Mouse (Mus musculus) stomach, embryonic 15.5 days (tissue): ENCODE results near the gene Eftud2. TPM values are rescaled to one million over a fixed set of nuclear protein-coding genes. Genes with fewer than 3 reads are reported as not detected.

Source experiments
- ATAC-seq: fragments of 200-750 bp; cut with Nextera tagmentation; 2 replicates; pipeline ENCODE4 v1.8.0; 2017; ENCODE audit warnings: low read depth, moderate number of reproducible peaks, moderate TSS enrichment; ENCODE audit not compliant: insufficient read depth, low FRiP score
- H3K27ac ChIP-seq: fragments of 300-500 bp; sonication (generic); 2 replicates; pipeline ENCODE4 v1.5.1; 2015; ENCODE audit warnings: mild to moderate bottlenecking, inconsistent platforms
- H3K27me3 ChIP-seq: fragments of 300-500 bp; sonication (generic); replicated peaks from 2 replicates; pipeline ENCODE4 v1.6.1; 2015; ENCODE audit warnings: inconsistent platforms
- H3K36me3 ChIP-seq: fragments of 300-500 bp; sonication (generic); 2 replicates; pipeline ENCODE4 v1.6.1; 2015; ENCODE audit warnings: inconsistent platforms
- H3K4me1 ChIP-seq: fragments of 300-500 bp; sonication (generic); 2 replicates; pipeline ENCODE4 v1.6.1; 2015; ENCODE audit warnings: inconsistent platforms
- H3K4me2 ChIP-seq: fragments of 300-500 bp; sonication (generic); 2 replicates; pipeline ENCODE4 v1.6.1; 2015; ENCODE audit warnings: mild to moderate bottlenecking, inconsistent platforms
- H3K4me3 ChIP-seq: fragments of 300-500 bp; sonication (generic); replicated peaks from 2 replicates; pipeline ENCODE4 v1.5.1; 2015; ENCODE audit warnings: inconsistent platforms
- H3K9ac ChIP-seq: fragments of 300-500 bp; sonication (generic); 2 replicates; pipeline ENCODE4 v1.6.1; 2015; ENCODE audit warnings: inconsistent platforms
- H3K9me3 ChIP-seq: fragments of 300-500 bp; sonication (generic); 2 replicates; pipeline ENCODE4 v1.6.1; 2016; ENCODE audit warnings: inconsistent platforms
- WGBS: fragments of 180-500 bp; shearing (Covaris S2); methylation state at CpG from one replicate; pipeline ENCODE4 v1.1.7; 2015; 5-methylcytosine and 5-hydroxymethylcytosine counted together
- polyA plus RNA-seq: library from polyadenylated mRNA; unstranded; fragments of >200 nt; fragmentation: Nextera tagmentation; extraction: Ambion mirVana; gene quantifications from 2 replicates; pipeline ENCODE4 v1.2.1, GENCODE M21; 2015

Eftud2 gene
- polyA plus RNA-seq, 1 experiment from 2014 or later = 155 TPM

DNA sequence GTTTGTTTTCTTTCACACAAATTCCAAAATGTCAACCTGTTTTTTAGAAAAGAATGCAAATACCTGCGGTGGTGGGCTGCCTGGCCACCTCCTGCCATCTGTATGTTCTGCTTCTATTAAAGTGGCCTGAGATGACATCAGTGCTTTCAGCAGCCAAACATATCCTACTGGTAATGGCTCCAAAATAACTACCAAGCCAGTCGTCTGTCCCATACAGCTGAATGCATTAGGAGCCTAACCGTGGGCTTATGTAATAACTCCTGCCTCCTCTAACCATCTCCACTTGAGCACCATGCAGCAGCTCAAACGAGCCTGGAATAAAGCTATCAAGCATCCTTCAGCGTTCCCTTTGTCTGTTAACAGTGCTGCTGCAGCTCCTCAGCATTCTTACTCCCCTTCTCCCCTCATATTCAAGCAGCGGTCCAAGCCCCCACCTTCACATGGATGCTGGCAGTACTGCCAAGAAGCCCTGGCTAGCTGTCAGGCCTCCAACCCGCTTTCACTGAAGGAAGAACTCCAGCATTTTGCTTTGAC lies 5.9 kb downstream of the Eftud2 start:
- Histone ChIP-seq H3K9me3 (no peaks in the 10 kb centered on the region), H3K4me2 (no peak overlapping the region), H3K27me3 (no peaks in the 10 kb centered on the region), H3K9ac (no peak overlapping the region), H3K36me3 (peaks cover 19% of the 10 kb centered on the region), H3K4me1 (0 out of 2 replicates have a peak, but pooled peaks cover 8% of the 10 kb centered on the region), H3K27ac (no peak overlapping the region), H3K4me3 (no peak overlapping the region)
- no peak for ATAC-seq
- 90% methylated on average over 7 of the region's 7 CpGs for WGBS

DNA sequence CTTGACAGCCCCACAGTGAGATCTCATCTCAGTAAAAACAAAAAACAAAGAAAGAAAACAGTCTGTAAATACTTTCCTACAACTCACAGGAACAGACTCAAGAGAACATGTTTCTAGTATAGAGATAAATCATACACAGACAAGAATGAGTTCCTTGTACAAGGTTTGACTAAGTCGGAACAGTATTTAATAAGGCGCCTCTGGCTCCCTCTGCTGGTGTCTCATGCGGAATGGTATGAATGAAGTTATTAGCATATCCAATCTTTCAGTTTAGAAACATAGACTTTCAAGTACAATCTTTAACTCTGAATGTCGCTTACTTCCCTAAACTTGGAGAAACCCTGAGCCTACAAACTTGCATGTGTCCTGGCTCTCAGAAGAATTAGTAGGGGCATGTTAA lies 16.5 kb downstream of the Eftud2 start:
- Histone ChIP-seq H3K27me3 (no peaks in the 10 kb centered on the region), H3K4me1 (no peaks in the 10 kb centered on the region), H3K27ac (no peak overlapping the region), H3K4me3 (no peak overlapping the region), H3K36me3 (peaks cover 39% of the 10 kb centered on the region), H3K9me3 (no peaks in the 10 kb centered on the region), H3K4me2 (no peak overlapping the region), H3K9ac (no peak overlapping the region)
- 26% methylated on average over 4 of the region's 4 CpGs for WGBS
- no peak for ATAC-seq

DNA sequence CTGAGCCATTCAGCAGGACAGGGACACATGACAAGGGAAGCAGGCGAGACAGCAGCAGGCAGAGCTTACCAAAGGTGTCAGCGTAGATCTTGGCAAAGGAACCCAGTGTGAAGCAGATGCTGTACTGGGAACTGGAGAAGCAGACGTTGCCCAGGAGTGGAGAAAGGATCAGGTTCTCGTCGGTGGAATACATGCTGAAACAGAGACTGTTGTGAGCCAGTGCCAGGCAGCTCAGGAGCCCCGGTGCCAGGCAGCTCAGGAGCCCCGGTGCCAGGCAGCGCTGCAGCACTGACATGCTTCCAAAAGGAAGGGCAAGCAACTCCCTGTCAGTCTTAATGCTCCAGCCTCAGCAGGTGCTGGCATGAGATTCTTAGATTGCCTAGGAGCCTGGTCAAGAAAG lies 20.9 kb downstream of the Eftud2 start:
- no peak overlapping the region for H3K9ac ChIP-seq
- ATAC-seq = no peak
- no peak overlapping the region for H3K27ac ChIP-seq
- WGBS = 92% methylated on average over 8 of the region's 8 CpGs
- H3K9me3 ChIP-seq = no peaks in the 10 kb centered on the region
- H3K4me1 ChIP-seq = no peaks in the 10 kb centered on the region
- H3K36me3 ChIP-seq = peaks cover 48% of the 10 kb centered on the region
- H3K4me2 ChIP-seq = no peak overlapping the region
- no peaks in the 10 kb centered on the region for H3K27me3 ChIP-seq
- no peak overlapping the region for H3K4me3 ChIP-seq

DNA sequence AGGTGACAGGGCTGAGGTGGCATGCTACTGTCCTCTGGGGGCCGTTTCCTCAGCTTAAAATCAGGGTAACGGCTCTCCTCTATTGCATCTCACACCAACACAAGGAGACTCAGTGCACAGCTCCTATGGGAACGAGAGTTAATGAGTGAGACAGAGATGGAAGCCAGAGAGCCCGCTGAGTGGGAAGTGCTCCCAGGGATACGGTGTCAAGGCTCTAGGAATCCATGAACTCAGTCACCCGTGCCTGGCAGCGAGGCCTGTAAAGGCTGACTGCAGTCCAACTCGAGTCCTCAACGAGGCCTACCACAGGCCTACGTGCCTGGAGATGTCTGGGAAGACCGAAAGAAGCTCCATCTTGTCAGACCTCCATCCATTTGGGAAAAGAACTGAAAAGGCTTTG lies 21.8 kb downstream of the Eftud2 start:
- 95% methylated on average over 11 of the region's 11 CpGs for WGBS
- H3K4me1 ChIP-seq = no peaks in the 10 kb centered on the region
- H3K27ac ChIP-seq = no peak overlapping the region
- H3K4me3 ChIP-seq = no peak overlapping the region
- no peaks in the 10 kb centered on the region for H3K9me3 ChIP-seq
- ATAC-seq = no peak
- no peak overlapping the region for H3K4me2 ChIP-seq
- H3K36me3 ChIP-seq = peaks cover 54% of the 10 kb centered on the region
- no peaks in the 10 kb centered on the region for H3K27me3 ChIP-seq
- no peak overlapping the region for H3K9ac ChIP-seq

DNA sequence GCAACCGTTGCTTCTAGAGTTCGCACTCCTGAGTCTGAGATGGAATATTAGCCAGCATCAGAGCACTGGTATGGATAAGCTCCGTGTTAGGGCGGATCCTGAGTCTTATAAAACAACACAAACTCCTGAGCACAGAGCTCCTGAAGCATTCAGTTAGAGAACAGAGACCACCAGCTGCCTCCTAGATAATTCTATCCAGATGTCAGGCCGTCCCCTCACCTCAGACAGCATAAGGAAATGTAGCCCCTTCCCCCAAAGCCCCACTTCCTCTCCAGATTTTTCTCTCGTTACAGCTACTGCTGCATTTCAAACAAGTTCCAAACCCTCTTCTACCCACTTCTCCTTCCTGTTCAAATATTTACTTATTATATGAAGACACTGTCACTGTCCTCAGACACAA lies 24.8 kb downstream of the Eftud2 start:
- H3K36me3 ChIP-seq = peaks cover 64% of the 10 kb centered on the region
- H3K27ac ChIP-seq = no peak overlapping the region
- H3K9ac ChIP-seq = no peak overlapping the region
- no peak overlapping the region for H3K4me2 ChIP-seq
- 79% methylated on average over 6 of the region's 6 CpGs for WGBS
- ATAC-seq = no peak
- no peaks in the 10 kb centered on the region for H3K4me1 ChIP-seq
- no peaks in the 10 kb centered on the region for H3K9me3 ChIP-seq
- H3K27me3 ChIP-seq = no peaks in the 10 kb centered on the region
- H3K4me3 ChIP-seq = no peak overlapping the region

DNA sequence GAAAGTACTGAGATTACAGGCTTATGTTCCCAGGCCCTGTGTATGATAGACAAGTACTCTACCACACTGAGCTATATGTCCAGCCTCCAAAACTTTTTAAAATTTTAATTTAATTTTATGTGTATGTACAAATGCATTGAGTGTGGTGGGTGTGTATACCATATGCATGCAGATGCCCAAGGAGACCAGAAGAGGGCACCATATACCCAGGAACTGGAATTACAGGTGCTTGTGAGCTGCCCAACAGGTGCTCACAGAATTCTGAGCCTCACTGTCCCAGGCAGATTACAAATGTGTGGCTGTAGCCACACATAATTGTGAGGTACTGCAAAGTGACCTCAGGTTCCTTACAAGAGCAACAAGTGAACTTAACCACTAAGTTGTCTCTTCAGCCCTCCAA lies 27.0 kb downstream of the Eftud2 start:
- ATAC-seq = no peak
- H3K4me2 ChIP-seq = no peak overlapping the region
- H3K9ac ChIP-seq = no peak overlapping the region
- H3K36me3 ChIP-seq = peaks cover 62% of the 10 kb centered on the region
- H3K27ac ChIP-seq = no peak overlapping the region
- no peak overlapping the region for H3K4me3 ChIP-seq
- no peaks in the 10 kb centered on the region for H3K9me3 ChIP-seq
- H3K4me1 ChIP-seq = no peaks in the 10 kb centered on the region
- H3K27me3 ChIP-seq = no peaks in the 10 kb centered on the region

DNA sequence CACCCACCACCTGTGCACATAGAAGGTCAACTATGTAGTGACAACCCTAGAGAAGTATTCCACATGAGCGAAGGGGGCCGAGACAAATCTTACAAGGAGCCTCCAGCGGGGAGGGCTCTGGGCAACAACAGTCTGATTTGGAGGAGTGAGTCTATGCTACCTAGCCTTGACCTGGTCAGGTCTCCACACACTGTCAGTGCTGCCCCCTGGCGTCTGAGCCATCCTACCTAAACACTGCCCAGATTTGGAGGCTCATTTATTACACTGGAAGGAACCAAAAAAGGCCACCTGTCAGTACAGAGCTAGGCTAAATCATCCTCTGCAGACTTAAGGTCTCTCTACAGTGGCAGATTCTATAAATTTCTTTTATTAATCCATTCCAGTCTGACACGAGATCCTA lies 28.9 kb downstream of the Eftud2 start:
- WGBS = 65% methylated on average over 5 of the region's 5 CpGs
- Histone ChIP-seq H3K4me3 (no peak overlapping the region), H3K4me1 (no peaks in the 10 kb centered on the region), H3K27me3 (no peaks in the 10 kb centered on the region), H3K9ac (no peak overlapping the region), H3K9me3 (no peaks in the 10 kb centered on the region), H3K4me2 (no peak overlapping the region), H3K27ac (no peak overlapping the region), H3K36me3 (peaks cover 61% of the 10 kb centered on the region)
- ATAC-seq = no peak

DNA sequence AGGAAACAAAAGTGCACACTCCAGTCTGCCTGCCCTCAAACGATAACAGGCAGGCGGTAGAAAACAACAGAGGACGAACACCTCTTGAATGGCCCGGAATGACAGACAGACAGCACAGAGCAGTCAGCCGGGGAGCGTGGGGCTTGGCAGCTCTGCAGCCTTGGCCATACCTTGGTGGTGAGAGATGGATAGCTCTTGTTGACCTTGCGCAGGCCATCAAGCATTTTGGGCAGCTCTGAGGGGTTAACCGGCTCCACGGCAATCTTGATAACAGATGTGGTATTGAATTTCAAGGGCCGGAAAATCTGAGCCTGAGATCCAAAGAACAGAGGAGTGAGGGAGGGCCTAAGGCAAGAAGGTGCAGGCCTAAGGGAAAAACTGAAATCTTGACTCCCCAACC lies 34.9 kb downstream of the Eftud2 start:
- H3K4me1 ChIP-seq = no peaks in the 10 kb centered on the region
- H3K36me3 ChIP-seq = peaks cover 68% of the 10 kb centered on the region
- no peak overlapping the region for H3K27ac ChIP-seq
- no peaks in the 10 kb centered on the region for H3K9me3 ChIP-seq
- 67% methylated on average over 10 of the region's 10 CpGs for WGBS
- H3K27me3 ChIP-seq = no peaks in the 10 kb centered on the region
- no peak overlapping the region for H3K9ac ChIP-seq
- no peak for ATAC-seq
- H3K4me2 ChIP-seq = no peak overlapping the region
- no peak overlapping the region for H3K4me3 ChIP-seq

DNA sequence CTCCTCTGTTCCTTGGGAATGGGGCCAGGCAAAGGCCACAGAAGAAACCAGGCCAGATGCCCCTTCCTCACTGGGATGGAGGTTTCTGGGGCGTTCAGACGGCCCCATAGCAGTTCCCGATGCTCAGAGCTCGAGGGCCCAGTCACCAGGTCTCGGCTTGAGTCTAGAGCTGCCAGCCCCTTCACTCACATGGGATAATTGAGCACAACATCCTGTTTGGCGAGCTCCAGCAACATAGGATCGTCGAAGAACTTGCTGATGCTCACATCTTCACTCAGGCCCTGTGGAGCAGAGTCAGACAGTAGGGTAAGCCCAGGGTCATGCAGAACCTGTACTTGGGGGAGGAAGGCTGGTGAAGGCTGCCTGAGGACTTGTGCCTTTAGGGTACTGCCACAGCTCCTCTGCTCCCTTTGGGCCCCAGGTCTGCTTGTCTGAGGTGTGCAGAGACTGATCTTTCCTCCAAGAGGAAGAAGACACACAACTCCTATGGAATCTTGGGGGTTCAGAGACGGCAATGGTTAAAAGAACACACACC lies 42.1 kb downstream of the Eftud2 start:
- H3K9ac ChIP-seq = no peak overlapping the region
- no peaks in the 10 kb centered on the region for H3K27me3 ChIP-seq
- H3K36me3 ChIP-seq = peaks cover 42% of the 10 kb centered on the region
- WGBS = 80% methylated on average over 9 of the region's 9 CpGs
- H3K4me2 ChIP-seq = no peak overlapping the region
- H3K27ac ChIP-seq = no peak overlapping the region
- no peaks in the 10 kb centered on the region for H3K4me1 ChIP-seq
- ATAC-seq = no peak
- no peaks in the 10 kb centered on the region for H3K9me3 ChIP-seq
- H3K4me3 ChIP-seq = no peak overlapping the region

DNA sequence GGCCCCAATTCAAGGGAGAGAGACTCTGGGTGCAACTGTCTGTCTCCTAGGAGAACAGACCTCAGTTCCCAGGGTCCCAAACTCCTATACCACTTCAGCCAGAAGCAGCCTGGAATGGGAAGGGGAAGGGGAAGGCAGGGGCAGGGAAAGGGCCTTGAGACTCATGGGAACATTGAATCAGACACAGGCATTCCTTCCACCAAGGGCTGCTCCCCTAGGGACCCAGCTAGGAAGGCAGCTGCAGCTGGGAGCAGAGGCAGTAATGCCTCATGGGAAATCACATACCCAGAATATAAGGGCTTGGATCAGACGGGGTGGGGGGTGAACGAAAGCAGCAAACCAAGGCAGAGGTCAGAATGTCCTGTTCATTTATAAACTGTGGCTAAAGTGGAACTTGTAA lies 42.7 kb downstream of the Eftud2 start:
- no peaks in the 10 kb centered on the region for H3K27me3 ChIP-seq
- peaks cover 37% of the 10 kb centered on the region for H3K36me3 ChIP-seq
- WGBS = 77% methylated on average over 2 of the region's 2 CpGs
- no peaks in the 10 kb centered on the region for H3K9me3 ChIP-seq
- H3K4me2 ChIP-seq = no peak overlapping the region
- H3K27ac ChIP-seq = no peak overlapping the region
- no peak for ATAC-seq
- no peak overlapping the region for H3K9ac ChIP-seq
- H3K4me3 ChIP-seq = no peak overlapping the region
- 0 out of 2 replicates have a peak, but pooled peaks cover under 1% of the 10 kb centered on the region for H3K4me1 ChIP-seq

DNA sequence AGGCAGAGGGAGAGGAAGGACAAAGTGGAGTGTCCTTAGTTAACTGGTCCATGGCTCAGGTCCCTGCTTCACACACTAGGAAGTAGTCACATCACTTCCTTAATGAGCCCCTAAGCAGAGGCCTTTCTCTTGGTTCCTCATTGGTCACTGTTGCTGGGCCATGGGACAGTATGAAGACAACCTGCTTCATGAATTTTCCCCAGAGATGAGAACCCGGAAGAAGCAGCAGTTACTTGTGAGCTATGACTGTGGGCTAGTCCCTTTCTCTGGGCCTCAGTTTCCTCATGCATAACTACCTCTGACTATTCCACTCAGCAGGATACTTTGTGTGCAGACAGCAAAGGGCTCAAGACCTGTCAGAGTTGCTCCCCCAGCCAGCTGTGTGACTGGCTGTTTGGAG lies 43.4 kb downstream of the Eftud2 start:
- Histone ChIP-seq H3K36me3 (peaks cover 32% of the 10 kb centered on the region), H3K27me3 (no peaks in the 10 kb centered on the region), H3K9ac (no peak overlapping the region), H3K9me3 (no peaks in the 10 kb centered on the region), H3K27ac (no peak overlapping the region), H3K4me3 (no peak overlapping the region), H3K4me2 (no peak overlapping the region), H3K4me1 (0 out of 2 replicates have a peak, but pooled peaks cover 7% of the 10 kb centered on the region)
- ATAC-seq = no peak
- 97% methylated on average over 1 of the region's 1 CpGs for WGBS

DNA sequence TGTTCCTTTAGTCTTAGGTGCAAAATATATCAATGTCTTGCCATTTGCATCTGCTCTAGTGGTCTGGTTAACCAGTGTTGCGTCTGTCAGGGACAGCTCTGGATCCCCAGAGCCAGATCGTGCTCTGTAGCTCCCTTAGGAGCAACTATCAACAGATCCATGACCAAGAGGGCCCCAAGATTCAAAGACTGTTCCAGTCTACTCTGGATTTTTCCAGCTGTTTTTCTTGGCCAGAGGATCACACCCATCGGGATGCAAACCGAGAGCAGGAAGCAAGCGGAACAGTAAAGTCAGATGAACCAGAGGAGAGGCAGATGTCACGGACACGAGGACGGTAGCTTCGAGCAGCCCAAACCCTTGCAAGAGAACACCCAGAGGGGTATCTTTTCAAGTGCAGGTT lies 44.6 kb downstream of the Eftud2 start:
- ATAC-seq = no peak

DNA sequence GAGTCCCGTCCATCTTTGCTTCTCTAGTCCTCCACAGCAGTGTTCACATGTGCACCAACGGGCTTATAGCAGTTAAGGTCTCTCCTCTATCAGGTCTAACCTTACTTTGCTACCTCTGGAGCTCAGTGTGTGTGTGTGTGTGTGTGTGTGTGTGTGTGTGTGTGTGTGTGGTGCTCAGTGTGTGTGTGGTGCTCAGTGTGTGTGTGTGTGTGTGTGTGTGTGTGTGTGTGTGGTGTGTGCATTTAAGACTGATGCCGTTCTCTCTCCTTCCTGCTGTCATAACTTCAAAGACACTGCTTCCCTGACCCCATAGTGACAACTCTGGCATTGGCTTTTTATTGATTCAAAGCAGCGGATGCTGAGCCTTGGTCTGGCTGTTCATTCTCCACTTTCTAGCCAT lies 45.2 kb downstream of the Eftud2 start, which contains the start of gene Higd1b:
Higd1b (plus strand) TSS at position 301 of the 400 bp plus-strand sequence.
- no peak within 1 kb of the TSS for H3K4me3 ChIP-seq
- WGBS = 65% methylated on average over 4 of the region's 4 CpGs
- H3K9me3 ChIP-seq = no peaks in the 10 kb centered on the region
- ATAC-seq = no peak
- H3K36me3 ChIP-seq = peaks cover 23% of the 10 kb centered on the region; the same call in 1 of the 2 replicates
- no peak within 1 kb of the TSS for H3K4me2 ChIP-seq
- no peaks in the 10 kb centered on the region for H3K27me3 ChIP-seq
- H3K9ac ChIP-seq = no peak within 1 kb of the TSS
- H3K4me1 ChIP-seq = 0 out of 2 replicates have a peak, but pooled peaks cover 7% of the 10 kb centered on the region
- no peak within 1 kb of the TSS for H3K27ac ChIP-seq

More for the DNA sequence above, 44.6 kb downstream of the Eftud2 start:
- Histone ChIP-seq H3K27me3 (no peaks in the 10 kb centered on the region), H3K4me3 (no peak overlapping the region), H3K27ac (no peak overlapping the region), H3K4me1 (0 out of 2 replicates have a peak, but pooled peaks cover 7% of the 10 kb centered on the region), H3K36me3 (peaks cover 28% of the 10 kb centered on the region), H3K4me2 (no peak overlapping the region), H3K9me3 (no peaks in the 10 kb centered on the region), H3K9ac (no peak overlapping the region)
- 89% methylated on average over 9 of the region's 9 CpGs for whole genome bisulfite sequencing
